Mouse (Mus musculus): ENCODE results near the gene Eno1. TPM values are rescaled to one million over a fixed set of nuclear protein-coding genes. Genes with fewer than 3 reads are reported as not detected.

Eno1 gene
- polyA plus RNA-seq, 2 experiments, result 215 to 488 TPM

DNA sequence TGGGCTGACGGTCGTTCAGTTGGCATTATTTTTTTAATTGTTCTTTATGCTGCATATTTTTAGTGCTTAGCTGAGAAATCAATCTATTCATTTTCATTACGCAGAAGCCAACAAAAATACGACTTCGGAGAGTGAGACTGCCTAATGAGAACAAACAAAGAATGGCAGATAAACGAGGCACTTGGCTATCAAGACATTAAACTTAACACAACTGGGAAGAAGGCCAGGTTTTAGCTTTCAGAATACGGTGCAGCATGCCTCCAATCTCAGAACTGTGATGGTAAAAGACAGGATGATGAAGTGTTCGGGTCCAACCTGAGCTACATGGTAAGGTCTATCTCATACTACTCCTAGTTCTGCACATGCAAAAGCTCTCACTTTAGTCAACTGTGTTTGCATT lies 25.8 kb downstream of the Eno1 start:
- TF ChIP-seq EP300 (IDR thresholded peaks at IDR 0.05; ENCODE audit: low read depth) (no peak), CTCF (IDR thresholded peaks at IDR 0.05; ENCODE audit: low read depth) (no peak)
- ATAC-seq (ENCODE audit: insufficient read depth) (no peak), DNase-seq (ENCODE audit: low read depth in 3 of 3, low spot score in 3 of 3) (no peak)
- Histone ChIP-seq H3K9me3 (ENCODE audit: control insufficient read depth, low read length) (no peaks in the 10 kb centered on the region), H3K4me2 (ENCODE audit: low read depth) (no peak overlapping the region), H3K9ac (replicated peaks) (no peak overlapping the region), H3K27me3 (ENCODE audit: control insufficient read depth, insufficient read depth, low read length) (no peaks in the 10 kb centered on the region; the same call in 1 of the 2 replicates), H3K4me1 (replicated peaks; ENCODE audit: control insufficient read depth in 2 of 2, insufficient read depth in 2 of 2, low read length in 1 of 2) (no peaks in the 10 kb centered on the region), H3K27ac (no peak overlapping the region), H3K4me3 (ENCODE audit: insufficient read depth in 1 of 2, low read depth in 2 of 2, low read length in 2 of 2) (no peak overlapping the region), H3K36me3 (replicated peaks; ENCODE audit: control insufficient read depth, insufficient read depth, low read depth) (no peaks in the 10 kb centered on the region)
- 72% methylated on average over 8 of the region's 8 CpGs for WGBS (ENCODE audit: insufficient replicate concordance)

DNA sequence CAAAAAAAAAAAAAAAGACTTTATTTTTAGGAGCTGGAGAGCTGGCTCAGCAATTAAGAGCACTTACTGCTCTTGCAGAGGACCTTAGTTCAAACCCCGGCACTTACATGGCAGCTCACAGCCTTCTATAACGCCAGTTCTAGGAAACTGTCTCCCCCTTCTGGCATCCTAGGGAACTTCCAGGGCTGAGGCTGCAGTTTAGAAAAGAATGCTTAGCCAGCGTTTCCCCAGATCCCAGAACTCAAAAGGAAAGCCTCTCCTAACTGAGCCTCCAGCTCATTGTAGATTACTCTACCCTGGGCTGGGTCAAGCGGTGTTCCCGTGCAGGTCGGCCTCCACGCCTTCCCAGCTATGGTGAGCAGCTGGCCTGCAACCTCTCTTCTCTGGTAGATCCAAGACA lies 28.4 kb downstream of the Eno1 start:
- no peak for DNase-seq (ENCODE audit: low read depth in 3 of 3, low spot score in 3 of 3)
- H3K9ac ChIP-seq (replicated peaks), result no peak overlapping the region
- no peak overlapping the region for H3K27ac ChIP-seq
- no peaks in the 10 kb centered on the region for H3K36me3 ChIP-seq (replicated peaks; ENCODE audit: control insufficient read depth, insufficient read depth, low read depth)
- no peaks in the 10 kb centered on the region for H3K9me3 ChIP-seq (ENCODE audit: control insufficient read depth, low read length)
- no peak overlapping the region for H3K4me2 ChIP-seq (ENCODE audit: low read depth)
- WGBS (ENCODE audit: insufficient replicate concordance), result 31% methylated on average over 7 of the region's 7 CpGs
- no peak for ATAC-seq (ENCODE audit: insufficient read depth)
- H3K27me3 ChIP-seq (ENCODE audit: control insufficient read depth, insufficient read depth, low read length), result no peaks in the 10 kb centered on the region; the same call in 1 of the 2 replicates
- no peak overlapping the region for H3K4me3 ChIP-seq (ENCODE audit: insufficient read depth in 1 of 2, low read depth in 2 of 2, low read length in 2 of 2)
- TF ChIP-seq CTCF (IDR thresholded peaks at IDR 0.05; ENCODE audit: low read depth) (peak; percentile 63), EP300 (IDR thresholded peaks at IDR 0.05; ENCODE audit: low read depth) (no peak)
- H3K4me1 ChIP-seq (replicated peaks; ENCODE audit: control insufficient read depth in 2 of 2, insufficient read depth in 2 of 2, low read length in 1 of 2), result peaks cover 2 to 3% of the 10 kb centered on the region in 2 experiments; a peak in 3 of 4 replicates

DNA sequence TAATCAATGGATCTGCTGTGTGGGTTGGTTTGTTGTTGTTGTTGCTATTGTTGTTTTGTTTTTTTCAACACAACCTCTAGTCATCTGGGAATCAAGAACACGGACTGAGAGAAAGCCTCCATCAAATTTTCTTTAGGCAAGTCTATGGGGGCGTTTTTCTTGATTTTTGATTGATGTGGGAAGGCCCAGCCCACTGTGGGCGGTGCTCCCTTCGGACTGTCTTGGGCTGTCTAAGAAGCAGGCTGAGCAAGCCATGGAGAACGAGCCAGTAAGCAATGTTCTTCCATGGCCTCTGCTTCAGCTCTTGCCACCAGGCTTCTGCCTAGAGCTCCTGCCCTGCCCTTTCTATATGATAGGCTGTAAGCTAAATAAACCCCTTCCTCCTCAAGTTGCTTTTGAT lies 28.9 kb downstream of the Eno1 start:
- Histone ChIP-seq H3K9ac (replicated peaks) (no peak overlapping the region), H3K27me3 (ENCODE audit: control insufficient read depth, insufficient read depth, low read length) (no peaks in the 10 kb centered on the region; the same call in 1 of the 2 replicates), H3K36me3 (replicated peaks; ENCODE audit: control insufficient read depth, insufficient read depth, low read depth) (no peaks in the 10 kb centered on the region), H3K27ac (no peak overlapping the region), H3K4me1 (replicated peaks; ENCODE audit: control insufficient read depth in 2 of 2, insufficient read depth in 2 of 2, low read length in 1 of 2) (peaks cover 3% of the 10 kb centered on the region in 2 experiments; a peak in 3 of 4 replicates), H3K4me3 (ENCODE audit: insufficient read depth in 1 of 2, low read depth in 2 of 2, low read length in 2 of 2) (no peak overlapping the region), H3K9me3 (ENCODE audit: control insufficient read depth, low read length) (no peaks in the 10 kb centered on the region), H3K4me2 (ENCODE audit: low read depth) (no peak overlapping the region)
- DNase-seq (ENCODE audit: low read depth in 3 of 3, low spot score in 3 of 3) (no peak), ATAC-seq (ENCODE audit: insufficient read depth) (no peak; the same call in 1 of the 2 replicates)
- TF ChIP-seq CTCF (IDR thresholded peaks at IDR 0.05; ENCODE audit: low read depth) (no peak), EP300 (IDR thresholded peaks at IDR 0.05; ENCODE audit: low read depth) (no peak)
- 26% methylated on average over 5 of the region's 5 CpGs for WGBS (ENCODE audit: insufficient replicate concordance)

- H3K27ac ChIP-seq, result no peak overlapping the region
- H3K4me3 ChIP-seq (ENCODE audit: insufficient read depth in 1 of 2, low read depth in 2 of 2, low read length in 2 of 2), result no peak overlapping the region
- no peaks in the 10 kb centered on the region for H3K9me3 ChIP-seq (ENCODE audit: control insufficient read depth, low read length)
- 44% methylated on average over 21 of the region's 21 CpGs for WGBS (ENCODE audit: insufficient replicate concordance)
- H3K9ac ChIP-seq (replicated peaks), result no peak overlapping the region
- H3K36me3 ChIP-seq (replicated peaks; ENCODE audit: control insufficient read depth, insufficient read depth, low read depth), result no peaks in the 10 kb centered on the region
- DNase-seq (ENCODE audit: low read depth in 3 of 3, low spot score in 3 of 3) (no peak), ATAC-seq (ENCODE audit: insufficient read depth) (no peak)
- no peaks in the 10 kb centered on the region; the same call in 1 of the 2 replicates for H3K27me3 ChIP-seq (ENCODE audit: control insufficient read depth, insufficient read depth, low read length)
- TF ChIP-seq EP300 (IDR thresholded peaks at IDR 0.05; ENCODE audit: low read depth), result no peak
- TF ChIP-seq CTCF (IDR thresholded peaks at IDR 0.05; ENCODE audit: low read depth), result no peak
- peaks cover 3% of the 10 kb centered on the region in 2 experiments; a peak in 3 of 4 replicates for H3K4me1 ChIP-seq (replicated peaks; ENCODE audit: control insufficient read depth in 2 of 2, insufficient read depth in 2 of 2, low read length in 1 of 2)
- H3K4me2 ChIP-seq (ENCODE audit: low read depth), result no peak overlapping the region
Measured at GRCm38 (mm10) chr4:150266655-150267223, 30.2 kb downstream of the Eno1 start.

GRCm38 (mm10) chr4:150268674-150269653 lies 32.4 kb downstream of the Eno1 start:
- Histone ChIP-seq H3K4me2 (ENCODE audit: low read depth) (no peak overlapping the region), H3K9ac (replicated peaks) (no peak overlapping the region), H3K36me3 (replicated peaks; ENCODE audit: control insufficient read depth, insufficient read depth, low read depth) (no peaks in the 10 kb centered on the region), H3K9me3 (ENCODE audit: control insufficient read depth, low read length) (no peaks in the 10 kb centered on the region), H3K27me3 (ENCODE audit: control insufficient read depth, insufficient read depth, low read length) (no peaks in the 10 kb centered on the region), H3K27ac (no peak overlapping the region), H3K4me3 (ENCODE audit: insufficient read depth in 1 of 2, low read depth in 2 of 2, low read length in 2 of 2) (no peak overlapping the region), H3K4me1 (replicated peaks; ENCODE audit: control insufficient read depth in 2 of 2, insufficient read depth in 2 of 2, low read length in 1 of 2) (peaks cover 3% of the 10 kb centered on the region in 2 experiments; a peak in 3 of 4 replicates)
- 64% methylated on average over 33 of the region's 33 CpGs for WGBS (ENCODE audit: insufficient replicate concordance)
- ATAC-seq (ENCODE audit: insufficient read depth), result no peak
- TF ChIP-seq EP300 (IDR thresholded peaks at IDR 0.05; ENCODE audit: low read depth) (no peak), CTCF (IDR thresholded peaks at IDR 0.05; ENCODE audit: low read depth) (no peak)
- no peak for DNase-seq (ENCODE audit: low read depth in 3 of 3, low spot score in 3 of 3)

All from liver, embryonic 14.5 days (tissue).